Mouse (Mus musculus): ENCODE measurements at regions not wholly inside any gene's neighbourhood (a gene's known extent, or its start where the extent isn't known, plus 50 kb on each side); places are given as distances from the start of the nearest gene placed in this dataset.

GRCm38 (mm10) chr10:16578554-16579078, 1144.4 kb upstream of the Cited2 start:
- TF ChIP-seq CTCF (IDR thresholded peaks at IDR 0.05; ENCODE audit: low read depth): no peak
- 80% methylated on average over 4 of the region's 4 CpGs for WGBS
- Histone ChIP-seq H3K4me2 (replicated peaks; ENCODE audit: low read depth) (no peak overlapping the region), H3K27me3 (replicated peaks; ENCODE audit: control insufficient read depth, insufficient read depth, low read length) (no peaks in the 10 kb centered on the region), H3K9me3 (ENCODE audit: control insufficient read depth) (no peaks in the 10 kb centered on the region), H3K36me3 (ENCODE audit: control insufficient read depth, insufficient read depth) (no peaks in the 10 kb centered on the region), H3K27ac (ENCODE audit: low read depth, low read length) (no peak overlapping the region), H3K4me3 (ENCODE audit: low read depth, low read length) (no peak overlapping the region), H3K9ac (ENCODE audit: low read depth, low read length) (no peak overlapping the region), H3K4me1 (replicated peaks; ENCODE audit: control insufficient read depth, insufficient read depth, low read length) (no peaks in the 10 kb centered on the region)
- ATAC-seq: no peak

DNA sequence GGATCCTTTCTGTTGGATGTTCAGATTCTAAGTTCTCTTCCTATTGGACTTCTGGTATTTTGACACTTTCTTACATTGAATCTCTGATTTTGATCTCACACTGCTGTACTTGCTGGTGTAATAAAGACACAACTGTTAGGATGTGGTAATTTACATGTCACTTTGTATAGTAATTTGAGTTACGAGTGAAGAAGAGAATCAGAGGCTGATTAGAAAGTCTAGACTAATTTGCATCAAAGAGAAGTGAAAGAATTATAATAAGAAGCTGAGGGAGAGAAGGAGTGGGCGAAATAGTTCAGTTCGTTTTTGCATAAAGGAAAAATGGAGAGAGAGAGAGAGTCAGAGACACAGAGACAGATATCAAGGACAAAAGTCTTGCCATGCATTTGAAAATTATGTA, 1142.8 kb upstream of the Cited2 start:
- no peaks in the 10 kb centered on the region for H3K27me3 ChIP-seq (replicated peaks; ENCODE audit: control insufficient read depth, insufficient read depth, low read length)
- no peak overlapping the region for H3K4me2 ChIP-seq (replicated peaks; ENCODE audit: low read depth)
- H3K27ac ChIP-seq (ENCODE audit: low read depth, low read length): no peak overlapping the region
- H3K4me1 ChIP-seq (replicated peaks; ENCODE audit: control insufficient read depth, insufficient read depth, low read length): no peaks in the 10 kb centered on the region
- no peaks in the 10 kb centered on the region for H3K36me3 ChIP-seq (ENCODE audit: control insufficient read depth, insufficient read depth)
- ATAC-seq: no peak
- H3K9ac ChIP-seq (ENCODE audit: low read depth, low read length): no peak overlapping the region
- WGBS: 85% methylated on average over 3 of the region's 3 CpGs
- H3K9me3 ChIP-seq (ENCODE audit: control insufficient read depth): no peaks in the 10 kb centered on the region
- TF ChIP-seq CTCF (IDR thresholded peaks at IDR 0.05; ENCODE audit: low read depth): no peak
- no peak overlapping the region for H3K4me3 ChIP-seq (ENCODE audit: low read depth, low read length)

- 86% methylated on average over 2 of the region's 2 CpGs for WGBS
Measured at GRCm38 (mm10) chr10:16588833-16589232, 1134.2 kb upstream of the Cited2 start.

GRCm38 (mm10) chr10:16589399-16589798, 1133.6 kb upstream of the Cited2 start:
- no peak overlapping the region for H3K27ac ChIP-seq (ENCODE audit: low read depth, low read length)
- H3K4me3 ChIP-seq (ENCODE audit: low read depth, low read length): no peak overlapping the region
- H3K4me2 ChIP-seq (replicated peaks; ENCODE audit: low read depth): no peak overlapping the region
- H3K36me3 ChIP-seq (ENCODE audit: control insufficient read depth, insufficient read depth): no peaks in the 10 kb centered on the region
- no peaks in the 10 kb centered on the region for H3K27me3 ChIP-seq (replicated peaks; ENCODE audit: control insufficient read depth, insufficient read depth, low read length)
- H3K9me3 ChIP-seq (ENCODE audit: control insufficient read depth): no peaks in the 10 kb centered on the region
- H3K9ac ChIP-seq (ENCODE audit: low read depth, low read length): no peak overlapping the region
- WGBS: 62% methylated on average over 3 of the region's 3 CpGs
- ATAC-seq: no peak
- TF ChIP-seq CTCF (IDR thresholded peaks at IDR 0.05; ENCODE audit: low read depth): no peak
- no peaks in the 10 kb centered on the region for H3K4me1 ChIP-seq (replicated peaks; ENCODE audit: control insufficient read depth, insufficient read depth, low read length)

More at GRCm38 (mm10) chr10:16588833-16589232, 1134.2 kb upstream of the Cited2 start:
- Histone ChIP-seq H3K9me3 (ENCODE audit: control insufficient read depth) (no peaks in the 10 kb centered on the region), H3K4me3 (ENCODE audit: low read depth, low read length) (no peak overlapping the region), H3K4me2 (replicated peaks; ENCODE audit: low read depth) (no peak overlapping the region), H3K27ac (ENCODE audit: low read depth, low read length) (no peak overlapping the region), H3K27me3 (replicated peaks; ENCODE audit: control insufficient read depth, insufficient read depth, low read length) (no peaks in the 10 kb centered on the region), H3K4me1 (replicated peaks; ENCODE audit: control insufficient read depth, insufficient read depth, low read length) (no peaks in the 10 kb centered on the region), H3K9ac (ENCODE audit: low read depth, low read length) (no peak overlapping the region), H3K36me3 (ENCODE audit: control insufficient read depth, insufficient read depth) (no peaks in the 10 kb centered on the region)
- no peak for ATAC-seq
- TF ChIP-seq CTCF (IDR thresholded peaks at IDR 0.05; ENCODE audit: low read depth): no peak

DNA sequence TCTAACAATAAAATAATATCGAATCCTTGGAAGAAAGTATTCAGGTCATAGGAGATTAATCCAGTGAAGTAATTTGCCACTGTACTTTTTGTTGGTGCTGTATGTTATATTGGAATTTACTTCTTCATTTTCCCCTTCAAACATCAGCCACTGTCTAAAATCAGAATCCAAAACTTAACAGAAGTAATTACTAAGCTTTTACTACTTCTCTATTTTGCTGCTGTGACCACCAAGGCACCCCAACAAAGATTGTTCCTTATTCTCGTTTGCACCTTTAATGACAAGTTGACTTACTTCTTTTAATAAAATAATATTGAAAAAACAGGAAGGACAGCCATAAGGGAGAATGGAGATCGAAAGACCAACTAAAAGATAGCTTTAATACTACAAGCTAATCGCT, 1130.1 kb upstream of the Cited2 start:
- no peaks in the 10 kb centered on the region for H3K9me3 ChIP-seq (ENCODE audit: control insufficient read depth)
- no peak overlapping the region for H3K9ac ChIP-seq (ENCODE audit: low read depth, low read length)
- no peak overlapping the region for H3K27ac ChIP-seq (ENCODE audit: low read depth, low read length)
- WGBS: 88% methylated on average over 4 of the region's 4 CpGs
- H3K4me3 ChIP-seq (ENCODE audit: low read depth, low read length): no peak overlapping the region
- no peak for TF ChIP-seq CTCF (IDR thresholded peaks at IDR 0.05; ENCODE audit: low read depth)
- no peaks in the 10 kb centered on the region for H3K4me1 ChIP-seq (replicated peaks; ENCODE audit: control insufficient read depth, insufficient read depth, low read length)
- H3K36me3 ChIP-seq (ENCODE audit: control insufficient read depth, insufficient read depth): no peaks in the 10 kb centered on the region
- H3K4me2 ChIP-seq (replicated peaks; ENCODE audit: low read depth): no peak overlapping the region
- no peaks in the 10 kb centered on the region for H3K27me3 ChIP-seq (replicated peaks; ENCODE audit: control insufficient read depth, insufficient read depth, low read length)
- no peak for ATAC-seq

GRCm38 (mm10) chr10:16600041-16600440, 1123.0 kb upstream of the Cited2 start:
- Histone ChIP-seq H3K9ac (ENCODE audit: low read depth, low read length) (no peak overlapping the region), H3K4me2 (replicated peaks; ENCODE audit: low read depth) (no peak overlapping the region), H3K4me1 (replicated peaks; ENCODE audit: control insufficient read depth, insufficient read depth, low read length) (no peaks in the 10 kb centered on the region), H3K27ac (ENCODE audit: low read depth, low read length) (no peak overlapping the region), H3K27me3 (replicated peaks; ENCODE audit: control insufficient read depth, insufficient read depth, low read length) (no peaks in the 10 kb centered on the region), H3K9me3 (ENCODE audit: control insufficient read depth) (no peaks in the 10 kb centered on the region), H3K4me3 (ENCODE audit: low read depth, low read length) (no peak overlapping the region), H3K36me3 (ENCODE audit: control insufficient read depth, insufficient read depth) (no peaks in the 10 kb centered on the region)
- no peak for TF ChIP-seq CTCF (IDR thresholded peaks at IDR 0.05; ENCODE audit: low read depth)
- 90% methylated on average over 1 of the region's 1 CpGs for WGBS
- ATAC-seq: no peak
